18 mouse cellular contexts compared by ENCODE assay signal in genomic region chr15:86172124-86172523, GRCm38 (mm10). TPM values are rescaled to one million over a fixed set of nuclear protein-coding genes. Genes with fewer than 3 reads are reported as not detected.
DNase-seq lines count a peak whose midpoint lies in the region; ATAC-seq and TF ChIP-seq lines count a peak whose summit lies in the region.
"Had no signal": no experiment of that assay in that cellular context is flagged by ENCODE, and none has a peak within 500 bp of the region (broad histone marks: within the 10 kb centered on the region; RNA-seq: fewer than 3 reads in every experiment).

No protein-coding gene starts in this region.

- peaks cover 95% of the 10 kb centered on the region for H3K36me3 ChIP-seq in megakaryocyte, embryonic 14.5 days (replicated peaks; ENCODE audit: low read length)
- no peaks in the 10 kb centered on the region for H3K36me3 ChIP-seq in midbrain, postnatal 0 days (ENCODE audit: insufficient read depth, low read length)
- H3K36me3 ChIP-seq: embryonic facial prominence, embryonic 13.5 days; G1E; limb, embryonic 13.5 days; midbrain, embryonic 15.5 days; stomach, embryonic 15.5 days had no signal

- no peak overlapping the region for H3K9ac ChIP-seq in midbrain, postnatal 0 days (replicated peaks; ENCODE audit: low read length, poor library complexity, severe bottlenecking)
- H3K9ac ChIP-seq: embryonic facial prominence, embryonic 13.5 days; limb, embryonic 13.5 days; midbrain, embryonic 15.5 days; stomach, embryonic 15.5 days had no signal

- H3K4me2 ChIP-seq in midbrain, postnatal 0 days (ENCODE audit: low read depth, low read length, poor library complexity, severe bottlenecking): no peak overlapping the region
- H3K4me2 ChIP-seq: embryonic facial prominence, embryonic 13.5 days; limb, embryonic 13.5 days; midbrain, embryonic 15.5 days; stomach, embryonic 15.5 days had no signal

- no peaks in the 10 kb centered on the region for H3K9me3 ChIP-seq in megakaryocyte, embryonic 14.5 days
- H3K9me3 ChIP-seq in midbrain, postnatal 0 days (ENCODE audit: low read length): no peaks in the 10 kb centered on the region
- H3K9me3 ChIP-seq: embryonic facial prominence, embryonic 13.5 days; G1E; limb, embryonic 13.5 days; midbrain, embryonic 15.5 days; stomach, embryonic 15.5 days had no signal

- peaks cover 100% of the 10 kb centered on the region for H3K4me1 ChIP-seq in megakaryocyte, embryonic 14.5 days
- peaks cover 11% of the 10 kb centered on the region; the same call in 1 of the 2 replicates for H3K4me1 ChIP-seq in midbrain, postnatal 0 days (ENCODE audit: insufficient read depth, low read length)

- DNase-seq in adrenal gland, postnatal 10 days: peak; percentile 18
- DNase-seq in adrenal gland, adult 8-10 months: no peak
- peak; percentile 71 to 78 for DNase-seq in heart, adult 9 months (ENCODE audit: low spot score in 2 of 2)
- DNase-seq in induced T-regulatory cell, adult 2 months (ENCODE audit: low read depth): peak; percentile 14
- DNase-seq in embryo, embryonic 11 days: no peak
- DNase-seq in midbrain, postnatal 0 days (ENCODE audit: low spot score): no peak
- DNase-seq: kidney, postnatal 25 days; layer of hippocampus, postnatal 36 days; lung, postnatal 14 days; right cerebral cortex, postnatal 14 days had no signal

- no peak for TF ChIP-seq CTCF in midbrain, postnatal 0 days (IDR thresholded peaks at IDR 0.05)

- H3K27ac ChIP-seq in midbrain, postnatal 0 days (ENCODE audit: low read depth, low read length): no peak overlapping the region; the same call in 1 of the 2 replicates
- H3K27ac ChIP-seq: limb, embryonic 13.5 days; midbrain, embryonic 15.5 days; stomach, embryonic 15.5 days had no signal

- WGBS in midbrain, postnatal 0 days: 57% methylated on average over 3 of the region's 3 CpGs

- no peak for ATAC-seq in megakaryocyte, adult 5-6 weeks (ENCODE audit: poor library complexity, severe bottlenecking)
- no peak for ATAC-seq in midbrain, postnatal 0 days (ENCODE audit: low FRiP score)
- ATAC-seq: forebrain, embryonic 14.5 days; midbrain, embryonic 15.5 days had no signal

- peak overlapping the region; percentile 79 for H3K4me3 ChIP-seq in megakaryocyte, embryonic 14.5 days (replicated peaks)
- no peak overlapping the region for H3K4me3 ChIP-seq in midbrain, postnatal 0 days (ENCODE audit: low read depth, low read length)
- H3K4me3 ChIP-seq: embryonic facial prominence, embryonic 13.5 days; limb, embryonic 13.5 days; midbrain, embryonic 15.5 days; stomach, embryonic 15.5 days had no signal

- H3K27me3 ChIP-seq in megakaryocyte, embryonic 14.5 days (replicated peaks): no peaks in the 10 kb centered on the region
- no peaks in the 10 kb centered on the region for H3K27me3 ChIP-seq in midbrain, postnatal 0 days (ENCODE audit: insufficient read depth, low read length)
- H3K27me3 ChIP-seq: embryonic facial prominence, embryonic 13.5 days; limb, embryonic 13.5 days; midbrain, embryonic 15.5 days; stomach, embryonic 15.5 days had no signal

RNA-seq across cellular contexts. Expression of gene Cerk, which starts 13.8 kb away (rescaled TPM):
- total RNA-seq in adrenal gland, postnatal 10 days (2021): 10 to 100 TPM; 21.1 to 26.4 TPM
- total RNA-seq in adrenal gland, adult 8-10 months (2022): 10 to 100 TPM; 33.3 to 53.8 (median 43.4) TPM
- polyA plus RNA-seq in megakaryocyte, embryonic 14.5 days (2012; ENCODE audit: insufficient read depth, low replicate concordance): 52.5 and 70.1 TPM in 2 replicates
- 22.7 and 24.4 TPM in 2 replicates for total RNA-seq in megakaryocyte, adult 5-6 weeks (2015)
- total RNA-seq in megakaryocyte, adult 5-6 weeks (2017): 35.4 and 41.2 TPM in 2 replicates
- 35.8 and 37.0 TPM in 2 replicates for total RNA-seq in midbrain, postnatal 0 days (2014; rRNA removed)
- polyA plus RNA-seq in midbrain, postnatal 0 days (2015; fragmentation: Nextera tagmentation; extraction: Ambion mirVana): 21.6 and 21.9 TPM in 2 replicates

RNA-seq across cellular contexts. Expression of gene Tbc1d22a, which starts 42.1 kb away (rescaled TPM):
- total RNA-seq in adrenal gland, postnatal 10 days (2021): 10 to 100 TPM; 26.2 to 31.6 TPM
- 10 to 100 TPM; 36.6 to 49.1 (median 43.4) TPM for total RNA-seq in adrenal gland, adult 8-10 months (2022)
- 14.3 and 16.7 TPM in 2 replicates for polyA plus RNA-seq in megakaryocyte, embryonic 14.5 days (2012; ENCODE audit: insufficient read depth, low replicate concordance)
- 12.9 and 13.3 TPM in 2 replicates for total RNA-seq in megakaryocyte, adult 5-6 weeks (2015)
- 19.0 and 24.1 TPM in 2 replicates for total RNA-seq in megakaryocyte, adult 5-6 weeks (2017)
- 19.7 and 19.8 TPM in 2 replicates for total RNA-seq in midbrain, postnatal 0 days (2014; rRNA removed)
- polyA plus RNA-seq in midbrain, postnatal 0 days (2015; fragmentation: Nextera tagmentation; extraction: Ambion mirVana): 13.6 and 13.9 TPM in 2 replicates

Comparison
In these comparisons a context has a peak if more than half of its experiments do, and no peak if none do; other contexts are left out.
1. DNase-seq: peak in adrenal gland, postnatal 10 days (single experiment), heart, adult 9 months (2 of 2) and induced T-regulatory cell, adult 2 months (single experiment); none in adrenal gland, adult 8-10 months (single experiment), embryo, embryonic 11 days (single experiment) and midbrain, postnatal 0 days (single experiment).